Mouse (Mus musculus) cortical plate, adult 2 months (tissue): ENCODE data around the gene Fosl2. TPM values are rescaled to one million over a fixed set of nuclear protein-coding genes. Genes with fewer than 3 reads are reported as not detected.
A peak's percentile ranks its signal among the peaks of the same experiment; 100 is the strongest.

ENCODE experiments used
- H3K27ac ChIP-seq: fragments of 200-500 bp; 2 replicates; pipeline ENCODE4 v1.5.1; 2012; ENCODE audit warnings: low read length, control low read depth, inconsistent platforms; ENCODE audit not compliant: insufficient read depth
- H3K4me1 ChIP-seq: fragments of 200-500 bp; 2 replicates; pipeline ENCODE4 v1.6.1; 2011; ENCODE audit warnings: low read length; ENCODE audit not compliant: control insufficient read depth, insufficient read depth
- H3K4me3 ChIP-seq: fragments of 200-500 bp; 2 replicates; pipeline ENCODE4 v1.5.1; 2011; ENCODE audit warnings: mild to moderate bottlenecking, low read length, control low read depth; ENCODE audit not compliant: insufficient read depth
- CTCF ChIP-seq: fragments of 200-500 bp; IDR thresholded peaks from 2 replicates; pipeline ENCODE4 v1.5.1; 2011; ENCODE audit warnings: mild to moderate bottlenecking, control low read depth, low read length; ENCODE audit not compliant: insufficient read depth; ENCODE audit errors: extremely low read depth
- POLR2A ChIP-seq: fragments of 200-500 bp; IDR thresholded peaks from 2 replicates; pipeline ENCODE4 v1.6.1; 2011; ENCODE audit warnings: mild to moderate bottlenecking, low read length, control low read depth; ENCODE audit not compliant: insufficient read depth; ENCODE audit errors: extremely low read depth
- polyA plus RNA-seq: library from polyadenylated mRNA; depleted of rRNA; stranded (reverse); fragments of >200 nt; gene quantifications from 2 replicates; pipeline ENCODE4 v1.2.3, GENCODE M21; 2012

The Fosl2 gene
- polyA plus RNA-seq, 1 experiment, result 13.1 TPM

DNA sequence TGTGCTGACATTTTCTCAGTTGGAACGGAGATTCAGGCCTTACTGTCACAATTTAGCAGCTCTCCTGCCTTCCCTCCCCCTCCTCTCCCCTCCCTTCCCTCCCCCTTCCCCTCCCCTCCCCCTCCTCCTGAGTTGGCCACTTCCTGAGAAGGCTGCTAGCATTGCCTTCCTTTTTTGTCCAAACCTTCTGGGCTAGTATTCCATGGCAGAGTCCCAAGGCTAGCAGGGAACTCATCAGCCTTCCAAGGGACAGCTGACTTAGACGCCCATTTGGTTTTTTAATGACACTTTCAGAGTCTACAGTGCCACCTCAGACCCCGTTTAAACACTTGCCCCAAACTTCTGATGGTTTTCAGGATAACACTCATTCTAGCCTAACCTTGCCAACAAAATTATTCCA is 7.7 kb upstream of the Fosl2 start:
- Histone ChIP-seq H3K4me1 (no peaks in the 10 kb centered on the region), H3K27ac (no peak overlapping the region), H3K4me3 (no peak overlapping the region)
- TF ChIP-seq CTCF, result no peak
- TF ChIP-seq POLR2A, result no peak

GRCm38 (mm10) chr5:32132971-32133501 is 2.6 kb upstream of the Fosl2 start:
- H3K27ac ChIP-seq, result peak overlapping the region; percentile 20; the same call in 1 of the 2 replicates
- TF ChIP-seq POLR2A (no peak), CTCF (no peak)
- peak overlapping the region; percentile 31 for H3K4me3 ChIP-seq
- peaks cover 3% of the 10 kb centered on the region; the same call in 1 of the 2 replicates for H3K4me1 ChIP-seq

GRCm38 (mm10) chr5:32133549-32134004 is 2.0 kb upstream of the Fosl2 start:
- Histone ChIP-seq H3K4me1 (peaks cover 4% of the 10 kb centered on the region; the same call in 1 of the 2 replicates), H3K4me3 (peak overlapping the region; percentile 31), H3K27ac (peak overlapping the region; percentile 43; the same call in 1 of the 2 replicates)
- no peak for TF ChIP-seq CTCF
- TF ChIP-seq POLR2A, result peak; percentile 54; the same call in 1 of the 2 replicates

GRCm38 (mm10) chr5:32134051-32134732 is 1.4 kb upstream of the Fosl2 start:
- Histone ChIP-seq H3K4me3 (peak overlapping the region; percentile 33; the same call in 1 of the 2 replicates), H3K4me1 (peaks cover 5% of the 10 kb centered on the region; the same call in 1 of the 2 replicates), H3K27ac (peak overlapping the region; percentile 43)
- TF ChIP-seq CTCF (no peak), POLR2A (no peak)

- Histone ChIP-seq H3K4me3 (peak overlapping the region; percentile 33), H3K27ac (peak overlapping the region; percentile 86), H3K4me1 (peaks cover 5% of the 10 kb centered on the region; the same call in 1 of the 2 replicates)
- TF ChIP-seq POLR2A (no peak), CTCF (no peak)
These were observed 682 bp upstream of the Fosl2 start for GRCm38 (mm10) chr5:32134903-32135335.

- TF ChIP-seq POLR2A (no peak), CTCF (no peak)
- peak overlapping the region; percentile 75 for H3K27ac ChIP-seq
- H3K4me1 ChIP-seq, result peaks cover 5% of the 10 kb centered on the region; the same call in 1 of the 2 replicates
- peak overlapping the region; percentile 33 for H3K4me3 ChIP-seq
These were observed 781 bp downstream of the Fosl2 start for GRCm38 (mm10) chr5:32136301-32136863.

GRCm38 (mm10) chr5:32137106-32137522 is 1.5 kb downstream of the Fosl2 start:
- peaks cover 5% of the 10 kb centered on the region; the same call in 1 of the 2 replicates for H3K4me1 ChIP-seq
- H3K4me3 ChIP-seq, result peak overlapping the region; percentile 33
- H3K27ac ChIP-seq, result no peak overlapping the region
- TF ChIP-seq CTCF (no peak), POLR2A (no peak)

- no peak overlapping the region for H3K27ac ChIP-seq
- H3K4me3 ChIP-seq, result peak overlapping the region; percentile 33
- TF ChIP-seq CTCF, result no peak
- TF ChIP-seq POLR2A, result no peak
- peaks cover 5% of the 10 kb centered on the region; the same call in 1 of the 2 replicates for H3K4me1 ChIP-seq
These were observed 3.0 kb downstream of the Fosl2 start for GRCm38 (mm10) chr5:32138446-32139195.

DNA sequence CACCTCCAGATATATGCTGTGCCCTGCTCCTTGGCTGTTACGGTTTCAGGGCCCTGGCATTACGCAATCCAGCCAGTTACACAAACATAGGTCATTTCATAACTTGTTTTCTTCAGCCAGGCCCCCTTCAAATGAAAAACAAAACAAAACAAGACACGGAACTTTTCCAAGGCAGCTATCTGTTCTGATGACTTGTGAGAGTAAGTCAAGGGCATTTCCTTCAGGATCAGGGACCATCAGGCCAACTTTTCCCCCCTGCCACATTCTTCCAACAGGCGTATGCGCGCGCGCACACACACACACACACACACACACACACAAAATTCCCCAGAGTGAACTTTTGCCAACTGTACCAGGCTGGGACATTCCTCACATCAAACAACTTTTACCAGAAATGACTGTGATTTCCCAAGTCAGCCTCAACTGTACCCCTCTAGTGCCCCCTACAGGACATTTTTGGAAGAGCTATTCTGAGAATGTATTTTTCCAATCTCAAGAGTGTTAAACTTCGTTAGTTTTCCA is 4.0 kb downstream of the Fosl2 start:
- TF ChIP-seq CTCF (peak; percentile 55; the same call in 1 of the 2 replicates), POLR2A (no peak)
- H3K4me3 ChIP-seq, result no peak overlapping the region; the same call in 1 of the 2 replicates
- H3K4me1 ChIP-seq, result peaks cover 1% of the 10 kb centered on the region; the same call in 1 of the 2 replicates
- no peak overlapping the region for H3K27ac ChIP-seq
